Mouse (Mus musculus) retina, adult 2 months (tissue): Measurements from ENCODE around the gene 4930442H23Rik.
"Not testable (repeated sequence)": the region's sequence is repeated elsewhere in the genome, so short reads cannot be mapped to it uniquely, and the experiment has no call there.

Experiments
- DNase-seq: peaks from one replicate; pipeline ENCODE4 v3.0.0-alpha.2; 2012; ENCODE audit warnings: low read depth, low spot score

4930442H23Rik gene

GRCm38 (mm10) chr10:81177958-81178712 lies 5.5 kb downstream of the 4930442H23Rik start:
- DNase-seq = no peak

GRCm38 (mm10) chr10:81177491-81177925 lies 6.1 kb downstream of the 4930442H23Rik start:
- DNase-seq = no peak

DNA sequence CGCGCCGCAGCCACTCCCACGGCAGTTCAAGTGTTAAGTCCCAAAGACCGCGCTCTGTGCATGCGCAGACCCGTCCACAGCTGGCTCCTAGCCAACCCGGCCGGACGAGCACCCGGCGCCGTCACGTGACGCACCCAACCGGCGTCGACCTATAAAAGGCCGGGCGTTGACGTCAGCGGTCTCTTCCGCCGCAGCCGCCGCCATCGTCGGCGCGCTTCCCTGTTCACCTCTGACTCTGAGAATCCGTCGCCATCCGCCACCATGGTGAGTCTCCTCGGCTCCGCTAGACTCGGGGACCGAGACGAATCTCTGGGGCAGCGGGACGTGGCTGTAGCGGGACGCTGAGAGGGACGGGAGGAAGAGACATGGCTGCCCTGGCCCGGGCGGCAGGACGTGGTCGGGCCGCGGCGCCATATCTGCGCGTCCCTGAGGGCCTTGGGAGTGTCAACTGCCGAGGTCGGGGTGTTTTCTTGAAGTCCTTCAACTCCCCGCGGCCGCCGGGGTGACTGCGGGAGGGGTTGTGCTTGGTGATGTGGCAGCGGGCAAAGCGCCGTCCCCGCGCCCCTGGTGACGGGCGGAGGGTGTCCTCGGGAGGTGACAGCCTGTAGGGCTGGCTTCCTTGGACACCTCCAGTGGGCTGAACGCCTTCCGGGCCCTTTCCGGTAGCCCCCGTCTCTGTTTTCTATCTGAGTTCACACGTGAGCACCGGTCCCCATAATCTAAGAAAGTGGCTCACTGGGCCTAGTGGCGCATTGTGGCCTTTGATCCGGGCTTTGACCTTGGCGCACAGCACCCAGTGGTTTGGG lies 7.0 kb downstream of the 4930442H23Rik start, which contains the start of gene Eef2:
Gene Eef2 (plus strand): TSS at position 166 of the 806 bp plus-strand sequence.
- peak; percentile 97 for DNase-seq

- no peak for DNase-seq
Measured at GRCm38 (mm10) chr10:81175936-81176465, 7.6 kb downstream of the 4930442H23Rik start.

GRCm38 (mm10) chr10:81175345-81175701 lies 8.3 kb downstream of the 4930442H23Rik start:
- not testable (repeated sequence) for DNase-seq

DNA sequence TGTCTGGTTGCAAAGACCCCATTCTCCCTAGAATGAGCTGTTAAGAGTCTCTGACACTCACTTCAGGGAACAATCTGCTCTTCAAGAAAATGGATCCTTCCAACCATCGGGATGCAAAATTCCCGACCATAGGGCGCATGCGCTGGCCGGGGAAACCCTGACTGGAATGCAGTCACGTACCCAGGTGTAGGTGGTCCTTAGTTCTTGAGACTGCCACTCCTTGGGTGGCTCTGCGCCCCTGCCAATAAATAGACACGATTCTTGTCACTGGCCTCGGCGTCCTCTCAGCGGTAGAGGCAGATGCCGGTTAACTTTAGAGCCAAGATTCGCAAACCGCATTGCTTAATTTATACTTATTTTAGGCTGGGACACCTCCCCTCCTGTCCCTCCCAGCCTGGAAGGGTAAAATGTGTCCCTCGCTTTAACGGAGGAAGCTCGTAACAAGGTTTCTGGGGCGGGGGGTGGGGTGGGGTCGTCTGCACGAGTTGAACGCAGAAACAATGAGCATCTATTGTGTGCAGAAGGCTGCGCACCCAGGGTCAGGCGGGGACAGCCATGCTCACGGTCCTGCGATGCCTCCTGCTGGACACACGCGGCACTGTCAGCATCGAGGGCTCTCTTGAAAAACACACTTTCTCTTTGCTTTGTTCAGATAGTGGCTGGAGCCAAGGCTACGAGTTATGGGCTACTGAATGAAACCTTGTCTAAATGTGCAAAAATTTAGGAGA lies 8.9 kb downstream of the 4930442H23Rik start:
- no peak for DNase-seq

DNA sequence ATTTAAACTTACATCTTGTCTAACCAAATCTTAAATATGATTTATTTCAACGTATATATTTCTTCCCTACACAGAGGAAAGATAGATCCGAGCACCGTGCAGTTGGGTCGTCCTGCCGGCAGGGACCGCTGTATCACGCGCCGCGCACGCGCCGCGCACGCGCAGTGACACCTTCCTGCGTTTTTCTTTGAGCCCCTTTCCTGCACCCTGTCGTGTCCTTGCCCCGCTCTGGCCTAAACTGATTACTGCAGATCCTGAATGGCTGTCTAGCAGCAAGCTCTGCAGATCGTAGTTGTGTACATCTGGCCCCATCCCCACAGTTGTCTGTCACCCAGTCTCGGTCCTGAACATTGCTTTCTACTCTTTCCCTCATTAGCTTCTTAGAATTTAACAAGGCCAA lies 10.5 kb downstream of the 4930442H23Rik start:
- DNase-seq = peak; percentile 75

DNA sequence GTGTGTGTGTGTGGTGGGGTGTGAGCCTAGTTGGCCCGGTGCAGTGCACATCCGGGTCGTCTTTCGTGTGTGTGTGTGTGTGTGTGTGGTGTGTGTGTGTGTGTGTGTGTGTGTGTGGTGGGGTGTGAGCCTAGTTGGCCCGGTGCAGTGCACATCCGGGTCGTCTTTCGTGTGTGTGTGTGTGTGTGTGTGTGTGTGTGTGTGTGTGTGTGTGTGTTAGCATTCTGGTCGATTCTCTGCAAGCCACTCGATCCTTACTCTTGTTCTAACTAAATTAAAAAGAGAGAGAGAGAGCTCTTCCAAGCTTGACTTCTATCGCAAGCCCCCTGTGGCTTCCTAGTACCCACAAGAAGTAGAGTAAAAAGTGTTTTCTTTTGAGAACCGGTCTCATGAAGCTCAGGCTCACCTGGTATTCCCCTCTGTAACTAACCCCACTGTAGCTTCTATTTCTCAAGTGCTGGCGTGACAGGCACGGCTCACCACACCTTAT lies 14.2 kb downstream of the 4930442H23Rik start:
- DNase-seq = not testable (repeated sequence)

DNA sequence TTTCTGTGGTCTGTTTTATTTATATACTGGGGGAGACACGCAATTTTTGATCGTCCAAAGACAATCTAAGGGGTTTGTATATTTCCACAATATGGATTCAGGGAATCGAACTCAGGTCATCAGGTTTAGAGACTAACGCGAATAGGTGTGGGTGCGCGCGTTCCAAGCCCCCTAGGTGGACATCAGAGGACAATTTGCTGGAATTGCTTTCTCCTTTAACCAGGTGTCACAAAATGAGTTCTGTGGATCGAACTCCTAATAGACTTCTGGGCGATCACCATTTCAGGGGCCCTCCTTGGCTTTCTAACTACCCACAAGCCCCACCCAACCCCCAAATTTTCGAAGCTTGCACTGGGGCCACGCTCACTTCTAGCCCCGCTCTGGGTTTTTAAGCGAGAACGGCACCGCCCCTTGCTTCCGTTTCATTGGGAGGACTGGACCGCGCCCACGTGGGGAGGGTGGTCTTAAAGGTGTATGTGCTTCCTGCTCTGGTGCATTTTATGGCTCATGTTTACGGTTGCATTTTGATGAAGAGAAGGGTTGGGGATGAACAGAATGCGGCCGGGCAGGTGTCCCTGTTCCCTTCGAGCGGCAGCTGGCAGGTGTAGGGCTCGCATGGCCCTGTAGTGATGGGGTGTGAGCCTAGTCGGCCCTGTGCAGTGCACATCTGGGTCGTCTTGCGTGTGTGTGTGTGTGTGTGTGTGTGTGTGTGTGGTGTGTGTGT lies 15.0 kb downstream of the 4930442H23Rik start:
- no peak for DNase-seq

GRCm38 (mm10) chr10:81168087-81168431 lies 15.6 kb downstream of the 4930442H23Rik start:
- no peak for DNase-seq

DNA sequence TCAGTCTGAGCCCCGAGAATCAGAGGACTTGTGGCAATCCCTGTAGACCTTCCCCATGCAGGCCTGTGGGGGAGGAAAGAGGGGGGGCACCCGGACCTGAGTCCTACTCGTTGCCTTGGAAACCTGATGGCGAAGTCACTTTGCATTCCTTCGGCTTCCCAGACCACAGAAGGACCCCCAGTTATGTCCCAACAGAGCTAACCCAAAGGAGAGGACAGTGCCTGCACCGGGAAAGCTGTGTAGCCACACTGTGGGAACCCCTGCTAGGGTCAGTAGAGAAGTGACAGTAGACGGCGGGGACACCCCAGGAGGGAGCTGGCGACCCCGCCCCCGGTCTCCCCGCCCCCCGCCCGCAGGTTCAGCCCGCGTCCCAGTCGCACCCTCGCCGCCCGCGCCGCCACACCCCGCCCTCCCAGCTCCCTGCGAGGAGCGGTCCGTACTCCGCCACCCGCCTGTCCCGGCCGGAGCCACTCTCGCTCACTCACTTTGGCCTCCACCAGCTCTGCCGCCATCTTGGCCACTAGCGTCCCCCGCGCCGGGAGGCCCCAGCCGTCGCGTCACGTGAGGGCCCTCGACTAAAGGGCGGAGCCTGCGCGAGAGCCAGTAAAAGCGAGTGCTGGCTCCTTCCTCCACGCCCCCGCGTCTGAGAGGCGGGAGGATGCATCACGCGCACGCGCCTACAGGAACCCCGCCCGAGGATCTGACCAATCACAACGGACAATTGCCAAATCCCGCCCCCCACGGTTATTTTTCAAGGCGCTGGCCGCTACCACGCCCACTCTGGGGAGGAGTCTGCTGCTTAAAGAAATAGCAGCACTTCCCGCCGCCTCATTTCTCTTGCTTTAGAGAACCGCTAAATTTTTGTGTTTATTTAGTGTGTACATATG lies 16.2 kb downstream of the 4930442H23Rik start, which contains the start of gene Pias4:
Gene Pias4 (minus strand): TSS at position 724 of the 887 bp plus-strand sequence.
- peak; percentile 99 for DNase-seq

- DNase-seq = no peak
Measured at GRCm38 (mm10) chr10:81165118-81165517, 18.5 kb downstream of the 4930442H23Rik start.

- DNase-seq = no peak
Measured at GRCm38 (mm10) chr10:81162318-81162652, 21.4 kb downstream of the 4930442H23Rik start.

- no peak for DNase-seq
Measured at GRCm38 (mm10) chr10:81161602-81162317, 21.9 kb downstream of the 4930442H23Rik start.

DNA sequence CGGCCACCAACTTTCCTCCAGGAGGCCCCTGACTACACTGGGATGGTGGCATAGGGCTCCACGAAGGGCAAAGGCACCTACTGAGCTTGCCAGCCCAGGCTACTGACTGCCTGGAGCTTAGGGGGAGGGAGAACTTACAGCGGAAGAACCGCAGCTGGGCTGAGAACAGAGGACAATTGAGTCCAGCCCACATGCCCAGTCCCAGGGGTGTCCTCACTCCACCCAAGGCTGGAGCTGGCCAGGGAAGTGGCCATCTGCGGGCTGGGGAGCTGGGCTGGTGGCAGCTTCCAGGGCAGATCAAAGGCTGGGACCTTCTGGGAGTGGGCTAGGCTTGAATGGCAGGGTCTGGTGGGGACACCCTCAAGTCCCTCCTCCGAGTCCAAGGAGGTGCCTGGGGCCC lies 28.9 kb downstream of the 4930442H23Rik start:
- no peak for DNase-seq

- DNase-seq = no peak
Measured at GRCm38 (mm10) chr10:81154313-81154712, 29.3 kb downstream of the 4930442H23Rik start.

- DNase-seq = no peak
Measured at GRCm38 (mm10) chr10:81152609-81153008, 31.0 kb downstream of the 4930442H23Rik start.

- no peak for DNase-seq
Measured at GRCm38 (mm10) chr10:81151261-81151660, 32.4 kb downstream of the 4930442H23Rik start.

DNA sequence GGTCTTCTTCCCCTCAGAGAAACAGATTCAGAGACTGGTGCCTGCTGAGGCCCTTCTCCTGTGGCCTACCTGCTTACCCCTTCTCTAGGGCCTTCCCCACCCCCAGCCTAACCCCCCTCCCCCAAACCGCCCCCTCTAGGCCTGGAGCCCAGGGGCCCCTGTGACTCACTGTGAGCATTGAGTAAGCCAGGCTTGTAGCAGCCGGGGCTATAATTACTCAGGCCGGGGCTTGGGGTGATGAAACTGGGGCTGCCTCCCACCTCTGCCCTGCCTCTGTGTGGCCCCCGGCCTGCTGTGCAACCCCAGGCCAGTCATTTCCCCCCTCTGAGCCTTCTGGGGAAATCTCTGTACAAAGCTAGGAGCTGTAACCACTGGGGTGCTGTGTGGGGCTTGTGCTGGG lies 37.4 kb downstream of the 4930442H23Rik start:
- no peak for DNase-seq
